Mouse (Mus musculus) midbrain, embryonic 15.5 days (tissue): ENCODE results near the gene Dck. TPM values are rescaled to one million over a fixed set of nuclear protein-coding genes. Genes with fewer than 3 reads are reported as not detected.
A peak's percentile ranks its signal among the peaks of the same experiment; 100 is the strongest.
"Not testable (repeated sequence)": the region's sequence is repeated elsewhere in the genome, so short reads cannot be mapped to it uniquely, and the experiment has no call there.

Source experiments
- ATAC-seq: fragments of 200-750 bp; cut with Nextera tagmentation; replicated peaks from 2 replicates; pipeline ENCODE4 v1.8.0; 2017; ENCODE audit warnings: moderate TSS enrichment
- H3K27ac ChIP-seq: fragments of 300-500 bp; sonication (generic); 2 replicates; pipeline ENCODE4 v1.5.1; 2015; ENCODE audit warnings: mild to moderate bottlenecking, inconsistent platforms
- H3K27me3 ChIP-seq: fragments of 300-500 bp; sonication (generic); replicated peaks from 2 replicates; pipeline ENCODE4 v1.6.1; 2015; ENCODE audit warnings: inconsistent platforms
- H3K36me3 ChIP-seq: fragments of 300-500 bp; sonication (generic); replicated peaks from 2 replicates; pipeline ENCODE4 v1.6.1; 2015; ENCODE audit warnings: inconsistent platforms
- H3K4me1 ChIP-seq: fragments of 300-500 bp; sonication (generic); 2 replicates; pipeline ENCODE4 v1.6.1; 2015; ENCODE audit warnings: inconsistent platforms
- H3K4me2 ChIP-seq: fragments of 300-500 bp; sonication (generic); 2 replicates; pipeline ENCODE4 v1.6.1; 2015; ENCODE audit warnings: inconsistent platforms, mild to moderate bottlenecking, moderate library complexity
- H3K4me3 ChIP-seq: fragments of 300-500 bp; sonication (generic); 2 replicates; pipeline ENCODE4 v1.5.1; 2015; ENCODE audit warnings: mild to moderate bottlenecking, inconsistent platforms
- H3K9ac ChIP-seq: fragments of 300-500 bp; sonication (generic); 2 replicates; pipeline ENCODE4 v1.6.1; 2015; ENCODE audit warnings: mild to moderate bottlenecking, inconsistent platforms
- H3K9me3 ChIP-seq: fragments of 300-500 bp; sonication (generic); 2 replicates; pipeline ENCODE4 v1.6.1; 2016; ENCODE audit warnings: inconsistent platforms
- WGBS: fragments of 180-500 bp; shearing (Covaris S2); methylation state at CpG from one replicate; pipeline ENCODE4 v1.1.7; 2015; ENCODE audit warnings: mixed read lengths; 5-methylcytosine and 5-hydroxymethylcytosine counted together
- polyA plus RNA-seq: library from polyadenylated mRNA; unstranded; fragments of >200 nt; fragmentation: Nextera tagmentation; extraction: Ambion mirVana; gene quantifications from 2 replicates; pipeline ENCODE4 v1.2.1, GENCODE M21; 2015

Dck gene
- polyA plus RNA-seq = 50.5 and 50.9 TPM in 2 replicates

GRCm38 (mm10) chr5:88764987-88765481 lies at the start of gene Dck:
Gene Dck (plus strand): TSS chr5:88764996.
- Histone ChIP-seq H3K4me2 (peak within 1 kb of the TSS; percentile 50), H3K9ac (peak within 1 kb of the TSS; percentile 81), H3K36me3 (0 out of 2 replicates have a peak, but pooled peaks cover 4% of the 10 kb centered on the region), H3K27me3 (no peaks in the 10 kb centered on the region), H3K4me3 (peak within 1 kb of the TSS; percentile 79), H3K4me1 (peaks cover 28% of the 10 kb centered on the region), H3K9me3 (no peaks in the 10 kb centered on the region), H3K27ac (peak within 1 kb of the TSS; percentile 89)
- under 1% methylated on average over 51 of the region's 51 CpGs for WGBS
- peak; percentile 99 for ATAC-seq

GRCm38 (mm10) chr5:88716983-88717382 lies 47.8 kb upstream of the Dck start:
- no peaks in the 10 kb centered on the region for H3K36me3 ChIP-seq
- H3K27me3 ChIP-seq = no peaks in the 10 kb centered on the region
- no peaks in the 10 kb centered on the region for H3K9me3 ChIP-seq
- no peak overlapping the region for H3K4me3 ChIP-seq
- H3K9ac ChIP-seq = no peak overlapping the region
- H3K4me1 ChIP-seq = peaks cover 11% of the 10 kb centered on the region
- no peak for ATAC-seq
- WGBS = 82% methylated on average over 2 of the region's 2 CpGs
- no peak overlapping the region for H3K27ac ChIP-seq
- H3K4me2 ChIP-seq = no peak overlapping the region

GRCm38 (mm10) chr5:88720116-88721002 lies 44.4 kb upstream of the Dck start, which contains the start of gene Mob1b:
Gene Mob1b (plus strand): TSS chr5:88720855.
- peak within 1 kb of the TSS; percentile 90 for H3K9ac ChIP-seq
- no peaks in the 10 kb centered on the region for H3K36me3 ChIP-seq
- H3K4me2 ChIP-seq = peak within 1 kb of the TSS; percentile 88
- WGBS = 1% methylated on average over 47 of the region's 54 CpGs
- H3K27me3 ChIP-seq = no peaks in the 10 kb centered on the region
- H3K9me3 ChIP-seq = no peaks in the 10 kb centered on the region
- peak; percentile 96 for ATAC-seq
- peaks cover 32% of the 10 kb centered on the region for H3K4me1 ChIP-seq
- peak within 1 kb of the TSS; percentile 90 for H3K27ac ChIP-seq
- H3K4me3 ChIP-seq = peak within 1 kb of the TSS; percentile 76

- H3K4me1 ChIP-seq = peaks cover 32% of the 10 kb centered on the region
- H3K36me3 ChIP-seq = no peaks in the 10 kb centered on the region
- WGBS = under 1% methylated on average over 36 of the region's 38 CpGs
- H3K4me3 ChIP-seq = peak overlapping the region; percentile 76
- peak overlapping the region; percentile 90 for H3K9ac ChIP-seq
- H3K27ac ChIP-seq = peak overlapping the region; percentile 90
- ATAC-seq = peak; percentile 83
- peak overlapping the region; percentile 88 for H3K4me2 ChIP-seq
- H3K9me3 ChIP-seq = no peaks in the 10 kb centered on the region
- no peaks in the 10 kb centered on the region for H3K27me3 ChIP-seq
Observed at GRCm38 (mm10) chr5:88721003-88721475, 43.8 kb upstream of the Dck start.

- Histone ChIP-seq H3K9ac (peak overlapping the region; percentile 90), H3K4me2 (peak overlapping the region; percentile 88), H3K36me3 (no peaks in the 10 kb centered on the region), H3K27ac (peak overlapping the region; percentile 90), H3K4me3 (peak overlapping the region; percentile 76), H3K4me1 (peaks cover 32% of the 10 kb centered on the region), H3K9me3 (no peaks in the 10 kb centered on the region), H3K27me3 (no peaks in the 10 kb centered on the region)
- 1% methylated on average over 31 of the region's 31 CpGs for WGBS
- ATAC-seq = peak; percentile 40
Observed at GRCm38 (mm10) chr5:88721565-88722212, 43.1 kb upstream of the Dck start.

GRCm38 (mm10) chr5:88722213-88722600 lies 42.6 kb upstream of the Dck start:
- peak overlapping the region; percentile 90 for H3K27ac ChIP-seq
- ATAC-seq = no peak
- peak overlapping the region; percentile 88 for H3K4me2 ChIP-seq
- H3K9ac ChIP-seq = peak overlapping the region; percentile 90
- peak overlapping the region; percentile 76 for H3K4me3 ChIP-seq
- peaks cover 32% of the 10 kb centered on the region for H3K4me1 ChIP-seq
- no peaks in the 10 kb centered on the region for H3K36me3 ChIP-seq
- no peaks in the 10 kb centered on the region for H3K27me3 ChIP-seq
- WGBS = 14% methylated on average over 4 of the region's 4 CpGs
- no peaks in the 10 kb centered on the region for H3K9me3 ChIP-seq

- Histone ChIP-seq H3K4me3 (no peak overlapping the region), H3K4me2 (no peak overlapping the region), H3K36me3 (no peaks in the 10 kb centered on the region), H3K4me1 (peaks cover 32% of the 10 kb centered on the region), H3K27me3 (no peaks in the 10 kb centered on the region), H3K9ac (no peak overlapping the region), H3K27ac (no peak overlapping the region), H3K9me3 (no peaks in the 10 kb centered on the region)
- no peak for ATAC-seq
- 75% methylated on average over 3 of the region's 3 CpGs for WGBS
Observed at GRCm38 (mm10) chr5:88724030-88724429, 40.8 kb upstream of the Dck start.

GRCm38 (mm10) chr5:88727593-88728144 lies 37.1 kb upstream of the Dck start:
- Histone ChIP-seq H3K9ac (no peak overlapping the region), H3K27ac (no peak overlapping the region), H3K9me3 (no peaks in the 10 kb centered on the region), H3K36me3 (no peaks in the 10 kb centered on the region), H3K27me3 (no peaks in the 10 kb centered on the region), H3K4me3 (no peak overlapping the region), H3K4me1 (peaks cover 19% of the 10 kb centered on the region), H3K4me2 (no peak overlapping the region)
- ATAC-seq = no peak
- 83% methylated on average over 3 of the region's 3 CpGs for WGBS

- 96% methylated on average over 2 of the region's 2 CpGs for WGBS
- no peaks in the 10 kb centered on the region for H3K9me3 ChIP-seq
- no peak overlapping the region for H3K4me3 ChIP-seq
- no peaks in the 10 kb centered on the region for H3K27me3 ChIP-seq
- H3K9ac ChIP-seq = no peak overlapping the region
- no peak overlapping the region for H3K27ac ChIP-seq
- no peaks in the 10 kb centered on the region for H3K36me3 ChIP-seq
- ATAC-seq = no peak
- no peak overlapping the region for H3K4me2 ChIP-seq
- H3K4me1 ChIP-seq = 0 out of 2 replicates have a peak, but pooled peaks cover 4% of the 10 kb centered on the region
Observed at GRCm38 (mm10) chr5:88734786-88735185, 30.0 kb upstream of the Dck start.

- H3K9me3 ChIP-seq, H3K36me3 ChIP-seq, H3K4me2 ChIP-seq, H3K27ac ChIP-seq, H3K4me1 ChIP-seq, H3K27me3 ChIP-seq, H3K9ac ChIP-seq, H3K4me3 ChIP-seq, ATAC-seq: not testable (repeated sequence)
- 100% methylated on average over 1 of the region's 1 CpGs for WGBS
Observed at GRCm38 (mm10) chr5:88741065-88741464, 23.7 kb upstream of the Dck start.

- no peak for ATAC-seq
- H3K9me3 ChIP-seq = no peaks in the 10 kb centered on the region
- H3K27ac ChIP-seq = no peak overlapping the region
- H3K9ac ChIP-seq = no peak overlapping the region
- H3K4me3 ChIP-seq = no peak overlapping the region
- WGBS = 86% methylated on average over 1 of the region's 1 CpGs
- H3K27me3 ChIP-seq = no peaks in the 10 kb centered on the region
- no peaks in the 10 kb centered on the region for H3K4me1 ChIP-seq
- H3K36me3 ChIP-seq = no peaks in the 10 kb centered on the region; the same call in 1 of the 2 replicates
- no peak overlapping the region for H3K4me2 ChIP-seq
Observed at GRCm38 (mm10) chr5:88747774-88748173, 17.0 kb upstream of the Dck start.

GRCm38 (mm10) chr5:88753199-88753598 lies 11.6 kb upstream of the Dck start:
- H3K4me3 ChIP-seq = no peak overlapping the region
- H3K4me2 ChIP-seq = no peak overlapping the region
- no peak for ATAC-seq
- no peak overlapping the region for H3K27ac ChIP-seq
- no peaks in the 10 kb centered on the region for H3K4me1 ChIP-seq
- no peaks in the 10 kb centered on the region for H3K9me3 ChIP-seq
- no peaks in the 10 kb centered on the region for H3K27me3 ChIP-seq
- no peak overlapping the region for H3K9ac ChIP-seq
- peaks cover 3% of the 10 kb centered on the region for H3K36me3 ChIP-seq
- WGBS = 92% methylated on average over 4 of the region's 4 CpGs
